In the genomic region with DNA sequence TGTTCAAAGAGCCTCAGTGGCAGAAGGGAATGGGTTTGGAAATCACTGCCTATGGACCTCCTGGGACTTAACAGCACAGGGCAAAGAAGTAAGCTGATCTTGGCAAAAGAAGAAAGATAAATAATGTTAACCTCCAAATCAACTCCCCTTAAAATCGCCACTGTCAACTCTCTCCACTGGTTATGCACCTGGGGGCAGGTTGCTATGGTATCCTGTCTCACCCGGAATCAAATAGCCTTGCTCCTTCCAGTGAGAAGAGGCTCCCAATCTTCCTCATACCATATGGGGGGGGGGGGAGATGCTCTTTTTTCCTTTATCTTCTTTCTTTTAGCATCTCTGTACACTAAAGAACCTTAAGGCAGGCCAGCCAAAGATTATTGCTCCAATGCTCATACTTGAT, we compare ENCODE assay signal across 27 mouse cellular contexts.
DNase-seq lines count a peak whose midpoint lies in the region; ATAC-seq and TF ChIP-seq lines count a peak whose summit lies in the region.
"Had no signal": no experiment of that assay in that cellular context is flagged by ENCODE, and none has a peak within 500 bp of the region (broad histone marks: within the 10 kb centered on the region; RNA-seq: fewer than 3 reads in every experiment).

No protein-coding gene starts in this region.

- 69% methylated on average over 2 of the region's 2 CpGs for WGBS in midbrain, embryonic 11.5 days
- 82% methylated on average over 2 of the region's 2 CpGs for WGBS in midbrain, embryonic 10.5 days
- 57% methylated on average over 2 of the region's 2 CpGs for WGBS in midbrain, embryonic 13.5 days
- 24% methylated on average over 2 of the region's 2 CpGs for WGBS in midbrain, embryonic 15.5 days
- WGBS in heart, embryonic 12.5 days: 69% methylated on average over 2 of the region's 2 CpGs
- WGBS in hindbrain, embryonic 14.5 days: 49% methylated on average over 2 of the region's 2 CpGs

- no peaks in the 10 kb centered on the region; the same call in 1 of the 2 replicates for H3K4me1 ChIP-seq in midbrain, embryonic 11.5 days (ENCODE audit: control insufficient read depth, insufficient read depth, low read length)
- H3K4me1 ChIP-seq in midbrain, embryonic 10.5 days: peaks cover 13% of the 10 kb centered on the region
- H3K4me1 ChIP-seq in midbrain, embryonic 13.5 days (replicated peaks): peaks cover 34% of the 10 kb centered on the region
- H3K4me1 ChIP-seq in midbrain, embryonic 15.5 days: peaks cover 34% of the 10 kb centered on the region
- H3K4me1 ChIP-seq in heart, embryonic 12.5 days (replicated peaks): no peaks in the 10 kb centered on the region
- peaks cover 20% of the 10 kb centered on the region for H3K4me1 ChIP-seq in hindbrain, embryonic 14.5 days (replicated peaks; ENCODE audit: control insufficient read depth, insufficient read depth, low read length)
- H3K4me1 ChIP-seq: embryonic facial prominence, embryonic 13.5 days; embryonic facial prominence, embryonic 15.5 days had no signal

- ATAC-seq in midbrain, embryonic 11.5 days (ENCODE audit: low FRiP score): no peak
- peak; percentile 55; the same call in 1 of the 2 replicates for ATAC-seq in midbrain, embryonic 13.5 days
- ATAC-seq in midbrain, embryonic 15.5 days (replicated peaks): 0 out of 2 replicates have a peak, but pooled peaks have one; percentile 54
- no peak for ATAC-seq in heart, embryonic 12.5 days (ENCODE audit: insufficient number of reproducible peaks, low FRiP score)
- no peak for ATAC-seq in hindbrain, embryonic 14.5 days (ENCODE audit: low FRiP score)
- ATAC-seq: activated CD4-positive, CD25-positive, alpha-beta regulatory T cell, adult 4 months; CD4-positive, CD25-positive, alpha-beta regulatory T cell, adult 4 months; forebrain, embryonic 14.5 days; forebrain, postnatal 0 days; Patski had no signal

- H3K9me3 ChIP-seq in midbrain, embryonic 11.5 days (ENCODE audit: control insufficient read depth, low read length): no peaks in the 10 kb centered on the region
- H3K9me3 ChIP-seq in midbrain, embryonic 10.5 days (replicated peaks): no peaks in the 10 kb centered on the region
- H3K9me3 ChIP-seq in midbrain, embryonic 13.5 days: no peaks in the 10 kb centered on the region
- no peaks in the 10 kb centered on the region for H3K9me3 ChIP-seq in midbrain, embryonic 15.5 days
- H3K9me3 ChIP-seq in heart, embryonic 12.5 days (replicated peaks): no peaks in the 10 kb centered on the region
- no peaks in the 10 kb centered on the region for H3K9me3 ChIP-seq in hindbrain, embryonic 14.5 days (ENCODE audit: control insufficient read depth, low read length)
- H3K9me3 ChIP-seq: embryonic facial prominence, embryonic 13.5 days; embryonic facial prominence, embryonic 15.5 days; forebrain, embryonic 10.5 days; forebrain, embryonic 12.5 days; G1E had no signal

- DNase-seq in midbrain, embryonic 11.5 days (ENCODE audit: low spot score, missing footprints): peak; percentile 82
- DNase-seq in midbrain, embryonic 10.5 days (ENCODE audit: low spot score): no peak
- peak; percentile 42 for DNase-seq in brain, embryonic 14.5 days (ENCODE audit: low read depth)
- no peak for DNase-seq in gastrocnemius, adult 8-10 months (ENCODE audit: low spot score in 2 of 2)
- no peak for DNase-seq in hindbrain, embryonic 14.5 days (ENCODE audit: low spot score)
- DNase-seq: adrenal gland, adult 8-10 months; adrenal gland, postnatal 25 days; B cell, adult 2 months; cerebellum, adult 11-12 months; cerebellum, adult 2 months; cerebellum, adult 9-10 months; cerebellum, postnatal 25 days; forebrain, postnatal 0 days had no signal

- no peaks in the 10 kb centered on the region for H3K36me3 ChIP-seq in midbrain, embryonic 11.5 days (ENCODE audit: control insufficient read depth, insufficient read depth, low read length)
- no peaks in the 10 kb centered on the region for H3K36me3 ChIP-seq in midbrain, embryonic 10.5 days
- H3K36me3 ChIP-seq in midbrain, embryonic 13.5 days: no peaks in the 10 kb centered on the region
- no peaks in the 10 kb centered on the region for H3K36me3 ChIP-seq in midbrain, embryonic 15.5 days (replicated peaks)
- no peaks in the 10 kb centered on the region for H3K36me3 ChIP-seq in heart, embryonic 12.5 days
- H3K36me3 ChIP-seq in hindbrain, embryonic 14.5 days (replicated peaks; ENCODE audit: control insufficient read depth, insufficient read depth): no peaks in the 10 kb centered on the region
- H3K36me3 ChIP-seq: embryonic facial prominence, embryonic 13.5 days; embryonic facial prominence, embryonic 15.5 days; forebrain, embryonic 10.5 days; forebrain, embryonic 12.5 days; G1E had no signal

- no peak overlapping the region for H3K9ac ChIP-seq in midbrain, embryonic 11.5 days (ENCODE audit: low read length)
- no peak overlapping the region for H3K9ac ChIP-seq in midbrain, embryonic 13.5 days (replicated peaks)
- H3K9ac ChIP-seq in midbrain, embryonic 15.5 days: no peak overlapping the region
- no peak overlapping the region for H3K9ac ChIP-seq in heart, embryonic 12.5 days
- no peak overlapping the region for H3K9ac ChIP-seq in hindbrain, embryonic 14.5 days
- H3K9ac ChIP-seq: embryonic facial prominence, embryonic 13.5 days; embryonic facial prominence, embryonic 15.5 days; forebrain, embryonic 12.5 days; forebrain, postnatal 0 days had no signal

- TF ChIP-seq CTCF in brain, embryonic 14.5 days (IDR thresholded peaks at IDR 0.05; ENCODE audit: borderline replicate concordance, extremely low read depth, insufficient read depth, insufficient read length): no peak

- no peak overlapping the region for H3K27ac ChIP-seq in midbrain, embryonic 11.5 days (ENCODE audit: low read depth, low read length)
- H3K27ac ChIP-seq in midbrain, embryonic 10.5 days (replicated peaks): no peak overlapping the region
- 0 out of 2 replicates have a peak overlapping the region, but pooled peaks have one; percentile 22 for H3K27ac ChIP-seq in midbrain, embryonic 13.5 days
- peak overlapping the region; percentile 13; the same call in 1 of the 2 replicates for H3K27ac ChIP-seq in midbrain, embryonic 15.5 days
- H3K27ac ChIP-seq in heart, embryonic 12.5 days (ENCODE audit: poor library complexity, severe bottlenecking): no peak overlapping the region
- no peak overlapping the region for H3K27ac ChIP-seq in hindbrain, embryonic 14.5 days
- H3K27ac ChIP-seq: embryonic facial prominence, embryonic 13.5 days; embryonic facial prominence, embryonic 15.5 days; forebrain, embryonic 10.5 days; forebrain, embryonic 12.5 days had no signal

- no peak for TF ChIP-seq POLR2A in brain, embryonic 14.5 days (IDR thresholded peaks at IDR 0.05; ENCODE audit: borderline replicate concordance, extremely low read depth, insufficient read depth, insufficient read length, poor library complexity, severe bottlenecking)

- H3K4me2 ChIP-seq in midbrain, embryonic 11.5 days: no peak overlapping the region
- H3K4me2 ChIP-seq in midbrain, embryonic 13.5 days (replicated peaks): no peak overlapping the region
- no peak overlapping the region for H3K4me2 ChIP-seq in midbrain, embryonic 15.5 days
- H3K4me2 ChIP-seq in heart, embryonic 12.5 days: no peak overlapping the region
- H3K4me2 ChIP-seq in hindbrain, embryonic 14.5 days (replicated peaks): no peak overlapping the region
- H3K4me2 ChIP-seq: embryonic facial prominence, embryonic 13.5 days; embryonic facial prominence, embryonic 15.5 days; forebrain, embryonic 12.5 days had no signal

- no peaks in the 10 kb centered on the region for H3K27me3 ChIP-seq in midbrain, embryonic 11.5 days (ENCODE audit: control insufficient read depth, insufficient read depth, low read length)
- H3K27me3 ChIP-seq in midbrain, embryonic 10.5 days (ENCODE audit: low read depth, poor library complexity, severe bottlenecking): no peaks in the 10 kb centered on the region
- no peaks in the 10 kb centered on the region for H3K27me3 ChIP-seq in midbrain, embryonic 13.5 days
- H3K27me3 ChIP-seq in midbrain, embryonic 15.5 days (replicated peaks): no peaks in the 10 kb centered on the region
- H3K27me3 ChIP-seq in heart, embryonic 12.5 days (replicated peaks): no peaks in the 10 kb centered on the region
- no peaks in the 10 kb centered on the region for H3K27me3 ChIP-seq in hindbrain, embryonic 14.5 days (ENCODE audit: control insufficient read depth, insufficient read depth, low read length)
- H3K27me3 ChIP-seq: CH12.LX; embryonic facial prominence, embryonic 13.5 days; embryonic facial prominence, embryonic 15.5 days; forebrain, embryonic 12.5 days; Patski had no signal

- no peak overlapping the region for H3K4me3 ChIP-seq in midbrain, embryonic 11.5 days (ENCODE audit: low read depth, low read length)
- no peak overlapping the region for H3K4me3 ChIP-seq in midbrain, embryonic 10.5 days
- no peak overlapping the region for H3K4me3 ChIP-seq in midbrain, embryonic 13.5 days (replicated peaks)
- H3K4me3 ChIP-seq in midbrain, embryonic 15.5 days: no peak overlapping the region
- H3K4me3 ChIP-seq in heart, embryonic 12.5 days: no peak overlapping the region
- no peak overlapping the region for H3K4me3 ChIP-seq in hindbrain, embryonic 14.5 days (replicated peaks; ENCODE audit: low read length)
- H3K4me3 ChIP-seq: embryonic facial prominence, embryonic 13.5 days; embryonic facial prominence, embryonic 15.5 days; erythroblast, embryonic 14.5 days; forebrain, embryonic 10.5 days; forebrain, embryonic 12.5 days had no signal

Comparison
In these comparisons a context has a peak if more than half of its experiments do, and no peak if none do; other contexts are left out.
1. ATAC-seq: peak in midbrain, embryonic 13.5 days (single experiment) and midbrain, embryonic 15.5 days (single experiment); none in midbrain, embryonic 11.5 days (single experiment), heart, embryonic 12.5 days (single experiment) and hindbrain, embryonic 14.5 days (single experiment).
2. DNase-seq: peak in midbrain, embryonic 11.5 days (single experiment) and brain, embryonic 14.5 days (single experiment); none in midbrain, embryonic 10.5 days (single experiment), gastrocnemius, adult 8-10 months (0 of 2) and hindbrain, embryonic 14.5 days (single experiment).
3. H3K27ac ChIP-seq: peak in midbrain, embryonic 13.5 days (single experiment) and midbrain, embryonic 15.5 days (single experiment); none in midbrain, embryonic 11.5 days (single experiment), midbrain, embryonic 10.5 days (single experiment), heart, embryonic 12.5 days (single experiment) and hindbrain, embryonic 14.5 days (single experiment).